Mouse (Mus musculus) heart, embryonic 14.5 days (tissue): ENCODE results near the gene Slc38a9. TPM values are rescaled to one million over a fixed set of nuclear protein-coding genes. Genes with fewer than 3 reads are reported as not detected.

Source experiments
- ATAC-seq: fragments of 200-750 bp; cut with Nextera tagmentation; 2 replicates; pipeline ENCODE4 v1.8.0; 2017; ENCODE audit warnings: low read depth, moderate TSS enrichment; ENCODE audit not compliant: insufficient number of reproducible peaks, insufficient read depth, low FRiP score
- H3K27ac ChIP-seq, 2 experiments: fragments of 200-500 bp in 1 of 2; fragments of 300-500 bp in 1 of 2; sonication (generic) in 1 of 2; replicated peaks in 1 of 2; 2 replicates each; pipeline ENCODE4 v1.5.1; 2012 to 2014; ENCODE audit warnings: low read depth in 2 of 2, low read length in 2 of 2, control low read depth in 1 of 2, mild to moderate bottlenecking in 1 of 2, mixed read lengths in 1 of 2; ENCODE audit not compliant: control insufficient read depth in 1 of 2, insufficient read depth in 1 of 2
- H3K27me3 ChIP-seq: fragments of 300-500 bp; sonication (generic); 2 replicates; pipeline ENCODE4 v1.6.1; 2014; ENCODE audit warnings: mild to moderate bottlenecking, low read length, control low read depth; ENCODE audit not compliant: control insufficient read depth, insufficient read depth
- H3K36me3 ChIP-seq: fragments of 300-500 bp; sonication (generic); 2 replicates; pipeline ENCODE4 v1.6.1; 2014; ENCODE audit warnings: mild to moderate bottlenecking, control low read depth, low read length, mixed read lengths; ENCODE audit not compliant: control insufficient read depth, insufficient read depth
- H3K4me1 ChIP-seq, 2 experiments: fragments of 200-500 bp in 1 of 2; fragments of 300-500 bp in 1 of 2; sonication (generic) in 1 of 2; 2 replicates each; pipeline ENCODE4 v1.6.1; 2012 to 2014; ENCODE audit warnings: low read length in 2 of 2, control low read depth in 1 of 2, mixed read lengths in 1 of 2; ENCODE audit not compliant: control insufficient read depth in 2 of 2, insufficient read depth in 2 of 2
- H3K4me2 ChIP-seq: fragments of 300-500 bp; sonication (generic); 2 replicates; pipeline ENCODE4 v1.6.1; 2014; ENCODE audit warnings: mild to moderate bottlenecking, low read length
- H3K4me3 ChIP-seq, 2 experiments: fragments of 200-500 bp in 1 of 2; fragments of 300-500 bp in 1 of 2; sonication (generic) in 1 of 2; 2 replicates each; pipeline ENCODE4 v1.5.1; 2012 to 2014; ENCODE audit warnings: low read length in 2 of 2, mild to moderate bottlenecking in 2 of 2, control low read depth in 1 of 2, low read depth in 1 of 2, moderate library complexity in 1 of 2; ENCODE audit not compliant: control insufficient read depth in 1 of 2, insufficient read depth in 1 of 2
- H3K9ac ChIP-seq: fragments of 300-500 bp; sonication (generic); 2 replicates; pipeline ENCODE4 v1.6.1; 2014; ENCODE audit warnings: mild to moderate bottlenecking, low read length
- H3K9me3 ChIP-seq: fragments of 300-500 bp; sonication (generic); 2 replicates; pipeline ENCODE4 v1.6.1; 2016; ENCODE audit warnings: low read length, control low read depth; ENCODE audit not compliant: control insufficient read depth
- WGBS: fragments of 180-500 bp; shearing (Covaris S2); extraction: QIAGEN DNeasy Blood & Tissue Kit; methylation state at CpG from one replicate; pipeline ENCODE4 v1.1.7; 2014; 5-methylcytosine and 5-hydroxymethylcytosine counted together
- polyA plus RNA-seq: library from polyadenylated mRNA; unstranded; fragments of >200 nt; fragmentation: Nextera tagmentation; extraction: Ambion mirVana; gene quantifications from 2 replicates; pipeline ENCODE4 v1.2.1, GENCODE M21; 2014

Gene Slc38a9
- polyA plus RNA-seq, 1 experiment from 2014 or later = 13.1 TPM

DNA sequence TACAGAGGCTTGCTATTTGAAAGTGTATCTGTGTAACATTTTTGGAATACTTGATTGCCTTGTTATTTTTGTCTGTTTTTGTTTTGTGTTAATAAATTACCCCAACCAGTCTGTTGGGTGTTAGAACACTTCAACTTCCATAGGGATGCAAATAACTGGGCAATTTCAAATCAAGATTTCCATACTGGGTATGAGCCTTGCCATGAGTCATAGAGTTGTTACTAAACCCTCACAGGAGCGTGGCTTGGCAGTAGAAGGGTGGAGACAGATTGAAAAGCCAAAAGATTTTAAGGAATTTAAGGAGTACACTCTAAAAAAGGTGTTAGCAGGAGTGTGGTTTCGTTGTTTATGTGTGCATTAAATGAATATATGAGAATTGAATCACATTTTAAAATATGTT lies 22.8 kb downstream of the Slc38a9 start:
- 51% methylated on average over 2 of the region's 2 CpGs for WGBS
- ATAC-seq = no peak

GRCm38 (mm10) chr13:112683970-112684369 lies 23.4 kb downstream of the Slc38a9 start:
- no peak overlapping the region for H3K4me3 ChIP-seq
- H3K4me2 ChIP-seq = no peak overlapping the region
- peaks cover 3 to 17% of the 10 kb centered on the region in 2 experiments; a peak in 3 of 4 replicates for H3K4me1 ChIP-seq
- 81% methylated on average over 6 of the region's 6 CpGs for WGBS
- H3K36me3 ChIP-seq = 0 out of 2 replicates have a peak, but pooled peaks cover 3% of the 10 kb centered on the region
- no peak for ATAC-seq
- H3K27me3 ChIP-seq = no peaks in the 10 kb centered on the region
- H3K9ac ChIP-seq = no peak overlapping the region
- H3K27ac ChIP-seq = no peak overlapping the region
- H3K9me3 ChIP-seq = no peaks in the 10 kb centered on the region

More for the DNA sequence above, 22.8 kb downstream of the Slc38a9 start:
- no peak overlapping the region for H3K9ac ChIP-seq
- H3K4me2 ChIP-seq = no peak overlapping the region
- H3K4me1 ChIP-seq = peaks cover 3 to 17% of the 10 kb centered on the region in 2 experiments; a peak in 3 of 4 replicates
- H3K27ac ChIP-seq = no peak overlapping the region
- 0 out of 2 replicates have a peak, but pooled peaks cover 3% of the 10 kb centered on the region for H3K36me3 ChIP-seq
- H3K4me3 ChIP-seq = no peak overlapping the region
- no peaks in the 10 kb centered on the region for H3K27me3 ChIP-seq
- no peaks in the 10 kb centered on the region for H3K9me3 ChIP-seq

GRCm38 (mm10) chr13:112686155-112686554 lies 25.6 kb downstream of the Slc38a9 start:
- Histone ChIP-seq H3K27me3 (no peaks in the 10 kb centered on the region), H3K27ac (no peak overlapping the region), H3K4me1 (peaks cover 3 to 17% of the 10 kb centered on the region in 2 experiments; a peak in 3 of 4 replicates), H3K36me3 (0 out of 2 replicates have a peak, but pooled peaks cover 6% of the 10 kb centered on the region), H3K9ac (no peak overlapping the region), H3K4me3 (no peak overlapping the region), H3K9me3 (no peaks in the 10 kb centered on the region), H3K4me2 (no peak overlapping the region)
- ATAC-seq = no peak
- WGBS = 11% methylated on average over 2 of the region's 2 CpGs

- H3K9me3 ChIP-seq = peaks cover 5% of the 10 kb centered on the region; the same call in 1 of the 2 replicates
- H3K27me3 ChIP-seq = no peaks in the 10 kb centered on the region
- H3K9ac ChIP-seq = no peak overlapping the region
- no peak for ATAC-seq
- H3K27ac ChIP-seq = no peak overlapping the region
- no peak overlapping the region for H3K4me3 ChIP-seq
- 84% methylated on average over 10 of the region's 10 CpGs for WGBS
- H3K4me1 ChIP-seq = peaks cover 0 to 1% of the 10 kb centered on the region in 2 experiments; a peak in 1 of 4 replicates
- H3K4me2 ChIP-seq = no peak overlapping the region
- peaks cover 10% of the 10 kb centered on the region; the same call in 1 of the 2 replicates for H3K36me3 ChIP-seq
Measured at GRCm38 (mm10) chr13:112692870-112693553, 32.5 kb downstream of the Slc38a9 start.

- Histone ChIP-seq H3K27ac (no peak overlapping the region), H3K9me3 (peaks cover 5% of the 10 kb centered on the region; the same call in 1 of the 2 replicates), H3K4me2 (no peak overlapping the region), H3K9ac (no peak overlapping the region), H3K36me3 (peaks cover 7% of the 10 kb centered on the region; the same call in 1 of the 2 replicates), H3K4me3 (no peak overlapping the region), H3K27me3 (no peaks in the 10 kb centered on the region), H3K4me1 (peaks cover 0 to 4% of the 10 kb centered on the region in 2 experiments; a peak in 1 of 4 replicates)
- ATAC-seq = no peak
- WGBS = 93% methylated on average over 8 of the region's 8 CpGs
Measured at GRCm38 (mm10) chr13:112695526-112696240, 35.1 kb downstream of the Slc38a9 start.

DNA sequence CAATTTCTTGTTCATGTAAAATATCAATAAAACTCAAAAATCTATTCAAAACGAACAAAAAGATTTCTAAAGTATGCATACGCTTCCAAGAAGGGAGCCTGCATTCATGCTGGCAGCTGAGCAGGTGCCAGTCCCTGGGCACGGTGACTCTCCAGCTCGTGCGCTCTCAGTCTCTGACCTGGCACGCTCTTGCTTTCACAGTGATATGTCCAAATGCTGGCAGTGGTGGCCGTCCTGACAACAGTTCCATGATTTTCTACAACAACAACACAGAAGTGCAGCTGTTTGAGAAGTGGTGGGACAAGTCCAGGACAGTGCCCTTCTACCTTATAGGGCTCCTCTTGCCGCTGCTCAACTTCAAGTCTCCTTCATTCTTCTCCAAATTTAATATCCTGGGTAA lies 40.7 kb downstream of the Slc38a9 start:
- H3K36me3 ChIP-seq = peaks cover 20% of the 10 kb centered on the region
- H3K27ac ChIP-seq = no peak overlapping the region
- 83% methylated on average over 8 of the region's 8 CpGs for WGBS
- no peak overlapping the region for H3K4me2 ChIP-seq
- no peaks in the 10 kb centered on the region for H3K9me3 ChIP-seq
- H3K27me3 ChIP-seq = no peaks in the 10 kb centered on the region
- no peak overlapping the region for H3K9ac ChIP-seq
- no peak for ATAC-seq
- peaks cover 0 to 4% of the 10 kb centered on the region in 2 experiments; a peak in 1 of 4 replicates for H3K4me1 ChIP-seq
- no peak overlapping the region for H3K4me3 ChIP-seq

GRCm38 (mm10) chr13:112706351-112706750 lies 45.8 kb downstream of the Slc38a9 start:
- H3K9ac ChIP-seq = no peak overlapping the region
- 0 out of 4 replicates have a peak, but pooled peaks cover 0 to 3% of the 10 kb centered on the region in 2 experiments for H3K4me1 ChIP-seq
- peaks cover 19% of the 10 kb centered on the region; the same call in 1 of the 2 replicates for H3K36me3 ChIP-seq
- H3K4me3 ChIP-seq = no peak overlapping the region
- no peak overlapping the region for H3K4me2 ChIP-seq
- H3K27ac ChIP-seq = no peak overlapping the region
- WGBS = 84% methylated on average over 4 of the region's 4 CpGs
- no peak for ATAC-seq
- H3K27me3 ChIP-seq = no peaks in the 10 kb centered on the region
- H3K9me3 ChIP-seq = no peaks in the 10 kb centered on the region
